Mouse (Mus musculus): ENCODE measurements around the gene Gucd1.

Gene Gucd1

DNA sequence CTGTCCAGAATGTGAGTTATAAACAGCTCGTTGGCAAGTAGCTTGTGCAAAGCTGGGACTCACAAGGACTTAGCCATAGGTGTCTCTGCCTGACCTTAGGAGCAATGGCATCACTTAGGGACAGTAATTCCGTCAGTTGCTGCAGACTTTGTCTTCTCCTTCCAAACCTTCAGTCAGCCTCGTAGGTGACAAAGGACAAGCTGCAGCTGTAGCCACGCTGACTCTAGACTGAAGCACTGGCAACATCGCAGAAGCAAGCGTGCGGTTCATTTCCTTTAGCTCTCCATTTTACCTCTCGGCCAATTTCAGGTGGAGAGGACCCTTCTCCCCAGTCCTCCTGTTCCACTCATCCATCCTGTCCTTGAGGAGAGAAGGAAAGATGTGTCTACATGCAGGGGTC is 193.8 kb downstream of the Gucd1 start:
- DNase-seq (ENCODE audit: low read depth, low spot score) = no peak

GRCm38 (mm10) chr10:75322966-75323365 is 194.8 kb downstream of the Gucd1 start:
- DNase-seq (ENCODE audit: low read depth, low spot score) = no peak

DNA sequence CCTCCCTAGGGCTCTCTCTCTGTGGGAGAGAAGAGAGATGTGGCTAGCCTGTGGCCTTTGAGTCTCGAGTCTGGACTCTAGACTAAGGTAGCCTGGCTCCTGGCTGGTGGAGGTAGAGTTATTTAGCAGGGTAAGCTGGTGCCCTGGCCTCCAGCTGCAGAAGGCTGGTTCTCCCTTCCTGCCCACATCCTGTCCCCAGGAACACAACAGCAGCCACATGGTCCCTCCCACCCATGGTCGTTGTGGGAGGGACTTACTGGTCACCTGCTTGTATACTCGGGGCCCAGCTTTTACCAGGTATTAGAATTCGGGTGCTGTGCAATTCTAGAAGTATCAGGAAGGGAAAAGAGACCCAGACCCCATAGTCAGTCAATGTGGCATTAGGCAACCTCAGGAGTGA is 197.5 kb downstream of the Gucd1 start:
- DNase-seq (ENCODE audit: low read depth, low spot score) = peak; percentile 31

DNA sequence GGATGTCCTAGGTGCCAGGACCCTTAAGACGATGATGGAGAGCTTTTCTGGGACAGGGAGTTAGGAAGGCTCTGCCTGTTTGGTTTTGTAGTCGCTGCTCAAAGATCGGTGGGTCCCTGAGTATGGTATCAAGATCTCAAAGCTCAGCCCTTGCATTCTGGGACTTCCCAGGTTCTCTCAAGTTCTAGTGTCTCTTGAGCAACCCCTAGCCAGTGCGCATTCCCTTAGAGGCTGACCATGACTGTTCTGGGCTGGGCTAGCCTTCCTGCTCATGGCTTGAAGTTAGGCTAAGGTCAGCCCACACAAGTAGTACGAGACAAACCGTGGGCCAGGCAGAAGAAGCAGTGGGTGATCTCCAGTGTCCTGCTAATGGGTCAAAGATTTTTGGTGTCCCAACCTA is 199.6 kb downstream of the Gucd1 start:
- no peak for DNase-seq (ENCODE audit: low read depth, low spot score)

GRCm38 (mm10) chr10:75316908-75317761 is 200.6 kb downstream of the Gucd1 start:
- DNase-seq (ENCODE audit: low read depth, low spot score) = peak; percentile 44

GRCm38 (mm10) chr10:75316872-75316907 is 201.1 kb downstream of the Gucd1 start, which contains the start of gene Adora2a:
Gene Adora2a (plus strand): TSS chr10:75316877.
- no peak for DNase-seq (ENCODE audit: low read depth, low spot score)

GRCm38 (mm10) chr10:75316472-75316871 is 201.3 kb downstream of the Gucd1 start:
- no peak for DNase-seq (ENCODE audit: low read depth, low spot score)

DNA sequence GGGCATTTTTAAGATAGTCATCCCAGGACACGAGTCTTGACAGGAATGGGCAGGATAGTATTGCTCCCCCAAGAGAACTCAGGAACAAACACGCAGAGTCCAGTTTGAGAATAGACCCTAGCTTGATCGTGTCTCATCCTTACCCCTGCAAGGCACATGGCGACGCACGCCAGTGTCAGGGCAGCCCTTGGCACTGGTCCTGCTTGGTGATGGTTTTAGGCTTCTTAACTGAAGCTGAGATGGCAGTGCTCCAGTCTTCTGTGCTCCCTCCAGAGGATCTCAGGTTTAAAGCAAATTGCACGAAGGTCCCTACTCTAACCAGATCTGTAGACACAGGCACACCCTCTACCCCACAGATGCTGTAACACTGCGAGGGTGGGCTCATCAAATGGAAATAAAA is 202.0 kb downstream of the Gucd1 start:
- no peak for DNase-seq (ENCODE audit: low read depth, low spot score)

GRCm38 (mm10) chr10:75314190-75314980 is 203.4 kb downstream of the Gucd1 start:
- no peak for DNase-seq (ENCODE audit: low read depth, low spot score)

DNA sequence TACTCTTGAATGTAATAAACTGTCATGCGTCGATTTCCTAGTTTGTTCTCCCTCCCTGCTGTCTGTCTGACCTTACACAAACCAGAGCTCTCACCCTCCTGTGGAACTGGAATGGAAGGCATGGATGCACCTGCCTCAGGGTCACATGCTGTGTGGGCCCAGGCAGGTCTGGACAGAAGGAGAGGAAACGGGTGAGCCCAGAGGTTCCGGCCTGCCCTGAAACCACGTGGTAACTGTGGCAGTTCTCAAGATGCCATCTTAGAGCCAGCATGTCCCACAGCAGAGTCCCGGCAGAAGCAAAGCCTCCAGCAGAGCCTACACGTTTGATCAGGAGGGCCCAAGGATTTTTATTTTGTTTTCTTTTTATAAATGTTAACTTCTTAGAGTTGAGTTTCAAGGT is 205.4 kb downstream of the Gucd1 start:
- no peak for DNase-seq (ENCODE audit: low read depth, low spot score)

DNA sequence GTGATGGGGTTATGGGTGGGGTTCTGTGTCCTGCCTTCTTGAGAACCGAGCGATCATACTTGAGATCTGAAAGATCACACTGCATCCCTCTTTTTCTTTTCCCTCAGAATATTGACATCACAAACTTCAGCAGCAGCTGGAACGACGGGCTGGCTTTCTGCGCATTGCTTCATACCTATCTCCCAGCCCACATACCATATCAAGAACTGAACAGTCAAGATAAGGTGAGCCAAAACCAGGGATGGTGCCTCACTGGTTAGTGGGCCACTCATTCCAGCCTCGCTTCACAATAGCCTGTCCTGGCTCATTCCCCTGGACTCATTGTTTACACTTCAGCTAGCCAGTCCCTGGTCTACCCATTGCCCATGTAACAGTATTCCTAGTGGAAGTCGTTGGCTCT is 210.6 kb downstream of the Gucd1 start:
- DNase-seq (ENCODE audit: low read depth, low spot score) = no peak

DNA sequence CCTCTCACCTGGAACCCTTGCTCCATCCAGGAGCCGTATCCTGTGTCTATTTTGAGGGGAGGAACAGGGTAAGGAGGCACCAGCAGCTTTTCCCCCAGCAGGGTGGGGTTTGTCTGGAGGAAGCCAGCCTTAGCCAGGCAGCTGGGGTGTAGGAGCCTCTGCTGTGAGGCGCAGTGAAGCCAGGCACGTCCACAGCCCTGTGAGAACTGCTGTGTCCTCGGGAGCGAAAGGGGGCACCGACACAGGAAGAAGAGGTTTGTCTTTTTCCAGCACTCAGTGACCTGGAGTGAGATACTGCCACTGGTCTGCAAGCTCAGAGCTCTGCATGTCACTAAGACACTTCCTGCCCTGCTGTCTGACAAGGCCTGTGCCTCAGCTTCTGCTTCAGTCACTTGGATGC is 213.4 kb downstream of the Gucd1 start:
- no peak for DNase-seq (ENCODE audit: low read depth, low spot score)

- DNase-seq (ENCODE audit: low read depth, low spot score) = no peak
Measured at GRCm38 (mm10) chr10:75304049-75304405, 213.7 kb downstream of the Gucd1 start.

DNA sequence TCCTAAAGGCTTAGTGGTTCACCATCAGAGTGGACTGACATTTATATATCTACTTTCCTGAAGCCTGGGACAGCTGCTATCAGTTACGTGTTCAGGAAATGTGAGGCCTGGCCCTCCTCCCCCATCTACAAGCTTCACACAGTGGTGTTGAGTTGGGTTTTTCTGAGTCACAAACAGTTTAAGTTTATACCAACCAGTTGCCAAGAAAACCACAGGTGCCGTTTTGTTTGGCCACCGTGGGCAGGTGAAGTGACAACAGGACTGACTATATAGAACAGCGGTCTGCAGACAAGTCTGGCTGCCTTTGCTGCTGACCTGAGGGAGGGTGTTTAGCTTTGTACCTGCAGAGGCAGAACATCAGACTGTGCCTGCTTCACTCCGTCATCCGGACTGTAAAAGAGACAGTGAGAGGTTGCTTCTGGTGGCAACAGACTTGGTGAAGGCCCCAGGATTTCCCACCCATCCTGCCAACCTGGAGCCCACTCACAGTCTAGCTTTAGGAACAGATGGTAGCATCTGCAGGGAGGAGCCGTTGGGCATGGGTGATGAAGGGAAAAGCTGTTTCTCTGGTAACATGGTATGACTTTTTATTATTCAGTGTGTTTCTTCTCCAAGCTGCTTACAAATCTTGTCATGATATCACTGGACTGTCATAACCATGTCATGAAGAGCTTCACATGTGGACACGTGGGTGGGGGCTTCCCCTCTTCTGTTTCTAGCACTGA is 214.3 kb downstream of the Gucd1 start:
- no peak for DNase-seq (ENCODE audit: low read depth, low spot score)

DNA sequence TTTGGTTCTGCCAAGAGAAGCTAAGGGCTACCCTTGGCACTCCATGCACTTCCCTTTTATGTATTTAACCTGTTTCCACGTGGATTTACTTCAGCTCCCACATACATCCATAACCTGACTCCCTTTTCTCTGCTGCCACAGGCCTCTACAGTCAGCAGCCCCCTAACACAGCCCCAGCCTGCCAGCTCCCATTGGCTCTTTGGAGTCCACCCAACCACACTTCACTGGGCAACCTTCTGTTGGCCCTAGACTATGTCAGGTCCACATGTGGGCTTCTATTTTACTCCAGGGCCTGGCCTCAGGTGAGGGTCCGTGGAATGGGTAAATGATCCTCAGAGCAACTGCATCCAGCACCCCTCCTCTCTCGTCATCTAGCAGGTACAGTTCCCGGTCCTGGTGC is 215.2 kb downstream of the Gucd1 start:
- DNase-seq (ENCODE audit: low read depth, low spot score) = no peak

DNA sequence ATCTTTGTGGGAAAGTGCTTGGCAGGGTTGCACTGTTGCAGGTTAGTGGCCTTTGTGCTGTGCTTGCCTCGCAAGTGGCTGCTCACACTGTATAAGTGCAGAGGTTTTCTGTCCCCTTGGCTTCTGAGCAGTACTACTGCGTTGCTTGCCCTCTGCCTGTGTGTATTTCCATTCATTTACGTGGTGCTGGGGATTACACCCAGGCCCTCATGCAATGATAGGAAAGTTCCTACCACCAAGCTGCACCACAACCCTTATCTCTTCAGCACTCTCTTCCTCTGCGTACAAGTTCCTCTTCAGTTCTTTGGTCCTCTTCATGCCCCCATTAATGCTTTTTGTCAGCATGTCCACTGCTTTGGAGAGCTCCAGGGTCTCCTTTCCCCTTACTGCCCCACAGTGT is 215.8 kb downstream of the Gucd1 start:
- DNase-seq (ENCODE audit: low read depth, low spot score) = no peak

GRCm38 (mm10) chr10:75301195-75301806 is 216.5 kb downstream of the Gucd1 start:
- DNase-seq (ENCODE audit: low read depth, low spot score) = no peak
